Mouse (Mus musculus) kidney, adult 2 months (tissue): ENCODE measurements at regions not wholly inside any gene's neighbourhood (a gene's known extent, or its start where the extent isn't known, plus 50 kb on each side); places are given as distances from the start of the nearest gene placed in this dataset.

ENCODE experiments used
- DNase-seq: peaks from one replicate; pipeline ENCODE4 v3.0.0; 2021
- H3K27ac ChIP-seq: fragments of 200-500 bp; 2 replicates; pipeline ENCODE4 v1.5.1; 2012; ENCODE audit warnings: low read depth, low read length, control low read depth, inconsistent platforms; ENCODE audit not compliant: insufficient read depth
- H3K27me3 ChIP-seq: fragments of 200-500 bp; replicated peaks from 2 replicates; pipeline ENCODE4 v1.6.1; 2012; ENCODE audit warnings: mild to moderate bottlenecking, moderate library complexity, low read length, inconsistent platforms; ENCODE audit not compliant: control insufficient read depth, insufficient read depth
- H3K36me3 ChIP-seq: fragments of 200-500 bp; 2 replicates; pipeline ENCODE4 v1.6.1; 2012; ENCODE audit warnings: mild to moderate bottlenecking, moderate library complexity, low read length, inconsistent platforms; ENCODE audit not compliant: control insufficient read depth, insufficient read depth
- H3K4me1 ChIP-seq: fragments of 200-500 bp; 2 replicates; pipeline ENCODE4 v1.6.1; 2011; ENCODE audit warnings: low read length; ENCODE audit not compliant: control insufficient read depth, insufficient read depth
- H3K4me3 ChIP-seq: fragments of 200-500 bp; 2 replicates; pipeline ENCODE4 v1.5.1; 2011; ENCODE audit warnings: mild to moderate bottlenecking, low read depth, low read length, control low read depth; ENCODE audit not compliant: insufficient read depth
- CTCF ChIP-seq: fragments of 200-500 bp; conservative IDR thresholded peaks from 2 replicates; pipeline ENCODE4 v1.5.1; 2011; ENCODE audit warnings: low read depth, mild to moderate bottlenecking, control low read depth, low read length, moderate library complexity, mixed read lengths; ENCODE audit not compliant: insufficient read depth, insufficient read length
- POLR2A ChIP-seq: fragments of 200-500 bp; IDR thresholded peaks from one replicate; pipeline ENCODE4 v1.6.1; 2011; ENCODE audit warnings: low read depth, low read length, control low read depth
- WGBS: fragments of 180-500 bp; shearing (Covaris S2); methylation state at CpG from one replicate; pipeline ENCODE4 v1.1.7; 2018; 5-methylcytosine and 5-hydroxymethylcytosine counted together

DNA sequence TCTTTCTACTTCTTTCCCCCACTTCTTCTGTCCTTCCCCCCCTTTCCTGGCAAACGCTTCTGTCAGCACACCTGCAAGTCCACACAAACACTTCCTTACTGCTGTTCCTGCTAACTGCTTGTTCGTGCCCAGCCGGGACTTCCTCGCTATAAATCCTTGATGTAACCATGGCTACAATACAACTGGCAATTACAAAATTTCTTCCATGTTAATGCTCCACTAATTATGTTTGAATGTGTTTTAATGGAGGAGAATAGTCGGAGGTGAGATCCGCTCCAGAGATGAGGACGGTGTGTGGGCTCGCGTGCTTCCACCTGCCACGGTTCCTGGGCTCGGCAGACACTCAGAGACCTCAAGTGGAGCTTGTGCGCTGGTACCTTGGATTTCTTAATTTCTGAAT lies 215.3 kb upstream of the Igbp1b start:
- TF ChIP-seq CTCF: no peak
- no peak for TF ChIP-seq POLR2A
- Histone ChIP-seq H3K27ac (no peak overlapping the region), H3K27me3 (no peaks in the 10 kb centered on the region), H3K36me3 (no peaks in the 10 kb centered on the region), H3K4me1 (no peaks in the 10 kb centered on the region), H3K4me3 (no peak overlapping the region)
- WGBS: 47% methylated on average over 12 of the region's 12 CpGs
- no peak for DNase-seq

DNA sequence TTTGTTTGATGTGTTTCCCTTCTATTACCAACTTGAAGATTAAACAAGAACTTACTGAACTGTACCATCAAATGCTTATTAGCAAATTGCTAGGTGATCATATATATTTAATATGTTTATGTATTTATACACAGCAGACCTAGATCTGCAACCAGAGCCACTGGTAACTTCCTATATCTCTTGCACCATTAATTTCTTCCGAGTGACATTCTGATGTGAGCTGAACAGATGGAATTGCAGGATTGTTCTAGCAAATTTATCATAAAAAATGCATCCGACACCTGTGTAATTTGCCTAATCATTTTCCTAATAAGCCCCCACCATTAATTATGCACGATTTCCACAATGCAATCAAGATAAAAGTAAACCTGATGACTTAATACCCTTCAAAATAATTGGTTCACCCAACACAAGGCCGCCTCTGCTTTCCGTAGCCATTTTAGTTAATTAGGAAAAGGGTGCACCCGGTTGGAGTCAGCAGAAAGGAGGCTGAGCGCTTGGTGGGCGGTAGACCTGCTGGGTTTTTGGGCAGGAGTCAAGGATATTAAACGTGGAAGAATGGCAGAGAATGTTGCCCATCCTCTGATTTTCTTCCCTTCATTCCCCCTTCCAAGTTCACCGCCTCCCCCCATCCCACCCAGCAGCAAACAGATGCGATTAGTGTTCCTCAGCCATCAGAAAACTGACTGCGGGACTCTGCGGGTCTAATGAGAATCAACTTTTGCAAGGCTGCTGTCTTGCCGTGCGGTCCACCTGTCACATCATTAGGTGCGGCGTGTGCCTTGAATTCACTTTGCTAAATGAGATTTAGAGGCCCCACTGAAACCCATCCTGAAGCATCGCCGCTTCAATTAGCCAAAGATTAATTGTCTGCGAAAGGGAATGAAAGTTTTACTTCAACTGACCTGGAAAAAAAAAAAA lies 214.4 kb upstream of the Igbp1b start:
- TF ChIP-seq CTCF: no peak
- no peak for TF ChIP-seq POLR2A
- H3K4me3 ChIP-seq: no peak overlapping the region
- H3K27me3 ChIP-seq: no peaks in the 10 kb centered on the region
- H3K27ac ChIP-seq: no peak overlapping the region
- H3K36me3 ChIP-seq: no peaks in the 10 kb centered on the region
- no peaks in the 10 kb centered on the region for H3K4me1 ChIP-seq
- WGBS: 56% methylated on average over 20 of the region's 20 CpGs
- DNase-seq: no peak

DNA sequence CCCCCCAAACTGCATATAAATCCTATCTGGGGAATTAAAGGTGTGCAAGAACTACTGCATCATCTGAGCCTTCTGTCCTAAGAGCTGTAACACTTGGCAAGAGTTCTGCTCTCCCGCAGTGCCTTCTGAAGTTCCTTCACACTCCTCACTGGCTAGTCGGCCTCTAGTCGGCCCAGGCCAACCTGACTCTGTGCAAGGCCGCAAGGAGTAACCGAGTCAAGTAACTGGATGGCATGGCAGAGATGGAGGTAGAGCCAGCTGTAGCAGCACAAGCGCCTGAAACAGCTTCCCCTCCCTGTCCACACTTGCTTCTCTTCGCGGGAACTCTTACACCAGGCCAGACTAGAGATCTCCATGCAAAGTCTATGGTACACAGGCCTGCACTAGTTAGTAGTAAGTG lies 179.7 kb upstream of the Igbp1b start:
- Histone ChIP-seq H3K4me3 (no peak overlapping the region), H3K27ac (no peak overlapping the region), H3K27me3 (no peaks in the 10 kb centered on the region), H3K36me3 (no peaks in the 10 kb centered on the region), H3K4me1 (no peaks in the 10 kb centered on the region)
- DNase-seq: no peak
- WGBS: 89% methylated on average over 8 of the region's 8 CpGs
- TF ChIP-seq CTCF (no peak), POLR2A (no peak)

DNA sequence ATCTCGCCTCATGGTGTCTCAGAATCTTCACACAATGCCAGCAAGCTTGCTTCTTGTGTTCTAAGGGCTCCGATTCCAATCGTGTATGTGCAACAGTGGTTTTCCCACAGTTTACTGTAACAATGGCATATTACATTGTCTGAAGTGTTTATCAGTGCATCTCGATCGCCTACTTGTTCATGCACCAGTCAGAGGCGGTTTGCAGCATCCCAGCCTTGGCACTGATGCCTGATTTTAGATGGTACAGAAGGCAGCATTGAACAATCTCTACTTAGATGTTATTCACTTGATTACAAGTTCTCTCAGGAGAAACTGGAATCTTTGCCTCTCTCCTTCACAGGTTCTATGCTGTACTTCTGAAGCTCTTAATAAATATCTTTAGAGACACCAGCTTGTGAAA lies 176.5 kb upstream of the Igbp1b start:
- Histone ChIP-seq H3K27ac (no peak overlapping the region), H3K4me1 (no peaks in the 10 kb centered on the region), H3K4me3 (no peak overlapping the region), H3K36me3 (no peaks in the 10 kb centered on the region), H3K27me3 (no peaks in the 10 kb centered on the region)
- 85% methylated on average over 6 of the region's 6 CpGs for WGBS
- no peak for TF ChIP-seq POLR2A
- TF ChIP-seq CTCF: no peak
- no peak for DNase-seq

DNA sequence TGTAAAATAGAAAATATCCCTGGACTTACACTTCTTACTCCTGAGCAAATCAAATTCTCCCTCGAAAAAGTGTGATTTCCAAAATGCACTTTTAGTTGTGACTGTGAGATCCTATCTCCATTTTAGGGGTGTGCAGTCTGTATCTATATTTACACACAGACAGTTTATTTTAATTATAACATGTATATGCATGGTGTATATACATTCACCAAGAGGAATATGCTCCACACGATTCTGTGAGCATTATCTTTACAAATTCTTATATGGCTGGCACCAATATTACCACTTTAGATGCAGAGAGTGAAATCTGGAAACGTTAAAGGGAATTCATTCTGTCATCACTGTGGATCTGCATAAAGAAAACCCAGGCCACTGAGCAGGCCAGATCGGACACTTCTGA lies 143.5 kb upstream of the Igbp1b start:
- no peaks in the 10 kb centered on the region for H3K27me3 ChIP-seq
- no peak overlapping the region for H3K4me3 ChIP-seq
- no peaks in the 10 kb centered on the region for H3K4me1 ChIP-seq
- H3K36me3 ChIP-seq: no peaks in the 10 kb centered on the region
- TF ChIP-seq CTCF (no peak), POLR2A (no peak)
- 73% methylated on average over 4 of the region's 4 CpGs for WGBS
- H3K27ac ChIP-seq: no peak overlapping the region
- DNase-seq: no peak

DNA sequence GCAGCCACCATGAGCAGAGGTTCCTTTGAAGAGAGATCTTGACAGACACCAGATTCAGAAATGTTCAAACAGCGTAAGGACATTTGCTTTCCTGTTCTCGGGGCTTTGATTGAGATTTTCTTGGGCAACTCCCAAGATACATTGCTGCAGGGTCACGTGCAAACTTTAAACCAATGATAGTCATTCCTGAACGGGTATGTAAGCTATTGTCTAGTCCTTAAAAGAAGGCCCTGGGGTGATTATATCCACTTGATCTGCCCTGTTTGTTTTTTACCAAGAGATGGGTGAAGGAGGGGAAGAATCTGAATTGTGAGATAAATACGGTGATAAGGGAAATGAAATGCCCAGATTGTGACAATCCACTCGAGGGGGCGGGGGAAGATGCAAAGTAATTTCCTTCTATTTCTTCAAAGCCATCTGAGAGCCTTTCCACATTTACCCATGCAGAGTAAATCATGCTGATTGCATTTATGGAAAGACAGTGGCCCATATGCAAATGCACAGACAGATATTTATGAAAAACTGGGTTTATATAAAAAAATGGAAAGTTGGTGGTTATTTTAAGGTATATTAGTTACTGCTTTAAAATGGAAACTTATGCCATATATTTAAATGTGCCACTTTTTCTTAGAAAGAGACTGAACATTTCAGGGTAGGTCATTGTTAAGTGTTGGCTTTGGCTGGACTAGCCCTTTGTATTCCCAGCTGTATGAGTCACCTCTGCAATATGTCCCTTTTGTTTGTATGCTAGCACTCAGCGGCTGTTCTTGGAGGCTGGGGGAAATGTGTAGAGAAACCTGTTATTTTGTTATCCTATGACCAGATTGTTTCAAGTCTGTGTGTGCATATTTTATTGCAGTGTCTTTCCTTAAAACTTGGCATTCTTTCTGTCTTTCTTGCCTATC lies 142.7 kb upstream of the Igbp1b start:
- Histone ChIP-seq H3K27me3 (no peaks in the 10 kb centered on the region), H3K4me1 (no peaks in the 10 kb centered on the region), H3K36me3 (no peaks in the 10 kb centered on the region), H3K27ac (no peak overlapping the region), H3K4me3 (no peak overlapping the region)
- no peak for TF ChIP-seq CTCF
- TF ChIP-seq POLR2A: no peak
- 70% methylated on average over 8 of the region's 8 CpGs for WGBS
- no peak for DNase-seq

DNA sequence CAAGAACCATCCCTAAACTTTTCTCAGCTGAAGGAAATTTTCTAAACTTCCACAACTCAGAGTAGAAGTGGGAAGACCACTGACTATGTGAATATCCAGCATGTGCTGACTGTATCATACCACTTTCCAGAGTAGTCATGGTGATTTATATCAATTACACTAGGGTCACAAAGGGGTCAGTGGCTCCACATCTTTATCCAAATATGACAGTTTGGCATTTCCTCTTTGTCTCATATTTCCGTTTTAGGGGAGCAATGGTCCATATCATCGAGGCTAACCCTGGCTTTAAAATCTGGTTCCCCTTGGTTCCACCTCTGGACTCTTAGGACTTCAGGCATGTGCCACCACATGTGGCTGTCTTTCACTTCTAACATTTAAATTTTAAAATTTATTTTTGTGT lies 136.4 kb upstream of the Igbp1b start:
- Histone ChIP-seq H3K27me3 (no peaks in the 10 kb centered on the region), H3K4me3 (no peak overlapping the region), H3K27ac (no peak overlapping the region), H3K4me1 (no peaks in the 10 kb centered on the region), H3K36me3 (no peaks in the 10 kb centered on the region)
- 13% methylated on average over 2 of the region's 2 CpGs for WGBS
- DNase-seq: no peak
- TF ChIP-seq POLR2A: no peak
- no peak for TF ChIP-seq CTCF
